Mouse (Mus musculus) midbrain, embryonic 12.5 days (tissue): ENCODE measurements at regions not wholly inside any gene's neighbourhood (a gene's known extent, or its start where the extent isn't known, plus 50 kb on each side); places are given as distances from the start of the nearest gene placed in this dataset.
A peak's percentile ranks its signal among the peaks of the same experiment; 100 is the strongest.

ENCODE experiments used
- ATAC-seq: fragments of 200-750 bp; cut with Nextera tagmentation; 2 replicates; pipeline ENCODE4 v1.8.0; 2017; ENCODE audit warnings: low read depth, moderate TSS enrichment, moderate library complexity; ENCODE audit not compliant: low FRiP score
- H3K27ac ChIP-seq: fragments of 300-500 bp; sonication (generic); replicated peaks from 2 replicates; pipeline ENCODE4 v1.5.1; 2016; ENCODE audit warnings: mild to moderate bottlenecking
- H3K27me3 ChIP-seq: fragments of 300-500 bp; sonication (generic); 2 replicates; pipeline ENCODE4 v1.6.1; 2016; ENCODE audit warnings: mild to moderate bottlenecking
- H3K36me3 ChIP-seq: fragments of 300-500 bp; sonication (generic); 2 replicates; pipeline ENCODE4 v1.6.1; 2016
- H3K4me1 ChIP-seq: fragments of 300-500 bp; sonication (generic); 2 replicates; pipeline ENCODE4 v1.6.1; 2016
- H3K4me2 ChIP-seq: fragments of 300-500 bp; sonication (generic); replicated peaks from 2 replicates; pipeline ENCODE4 v1.6.1; 2016; ENCODE audit warnings: mild to moderate bottlenecking, moderate library complexity
- H3K4me3 ChIP-seq: fragments of 300-500 bp; sonication (generic); 2 replicates; pipeline ENCODE4 v1.5.1; 2016; ENCODE audit warnings: mild to moderate bottlenecking
- H3K9ac ChIP-seq: fragments of 300-500 bp; sonication (generic); replicated peaks from 2 replicates; pipeline ENCODE4 v1.6.1; 2016; ENCODE audit warnings: mild to moderate bottlenecking, moderate library complexity
- H3K9me3 ChIP-seq: fragments of 300-500 bp; sonication (generic); 2 replicates; pipeline ENCODE4 v1.6.1; 2016; ENCODE audit warnings: mild to moderate bottlenecking
- WGBS: fragments of 180-500 bp; shearing (Covaris S2); methylation state at CpG from one replicate; pipeline ENCODE4 v1.1.7; 2016; 5-methylcytosine and 5-hydroxymethylcytosine counted together

GRCm38 (mm10) chr1:57083540-57084083 is 105.2 kb upstream of the Satb2 start:
- ATAC-seq = peak; percentile 31; the same call in 1 of the 2 replicates
- H3K27ac ChIP-seq = no peak overlapping the region

GRCm38 (mm10) chr1:57095361-57096247 is 117.2 kb upstream of the Satb2 start:
- Histone ChIP-seq H3K4me2 (no peak overlapping the region), H3K27ac (no peak overlapping the region), H3K9ac (no peak overlapping the region), H3K9me3 (no peaks in the 10 kb centered on the region), H3K4me1 (no peaks in the 10 kb centered on the region), H3K36me3 (no peaks in the 10 kb centered on the region), H3K27me3 (no peaks in the 10 kb centered on the region), H3K4me3 (no peak overlapping the region)
- ATAC-seq = peak; percentile 19; the same call in 1 of the 2 replicates
- 69% methylated on average over 18 of the region's 18 CpGs for WGBS

More at GRCm38 (mm10) chr1:57083540-57084083, 105.2 kb upstream of the Satb2 start:
- H3K36me3 ChIP-seq = no peaks in the 10 kb centered on the region
- WGBS = 87% methylated on average over 6 of the region's 6 CpGs
- H3K9me3 ChIP-seq = no peaks in the 10 kb centered on the region
- H3K27me3 ChIP-seq = peaks cover 22% of the 10 kb centered on the region
- H3K4me2 ChIP-seq = peak overlapping the region; percentile 38
- no peak overlapping the region for H3K9ac ChIP-seq
- peaks cover 12% of the 10 kb centered on the region for H3K4me1 ChIP-seq
- no peak overlapping the region for H3K4me3 ChIP-seq

DNA sequence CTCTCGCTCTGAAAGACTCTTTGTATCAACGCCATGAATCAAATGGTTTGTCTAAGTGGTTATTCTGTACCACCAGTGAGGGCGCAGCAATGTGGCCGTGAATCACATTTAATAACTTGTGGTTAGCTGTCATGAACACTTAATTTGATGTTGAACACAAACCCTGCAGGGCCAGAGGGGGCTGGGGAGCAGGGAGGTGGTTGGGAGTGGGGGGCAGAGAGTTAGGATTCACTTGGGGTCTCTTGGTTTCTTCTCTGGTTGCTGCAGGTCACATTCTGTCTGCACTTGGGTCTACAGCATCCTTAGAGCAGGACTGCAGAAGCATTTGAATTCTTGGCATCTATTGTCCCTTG is 117.8 kb upstream of the Satb2 start:
- H3K9me3 ChIP-seq = no peaks in the 10 kb centered on the region
- H3K36me3 ChIP-seq = no peaks in the 10 kb centered on the region
- no peak overlapping the region for H3K4me3 ChIP-seq
- 82% methylated on average over 4 of the region's 4 CpGs for WGBS
- H3K4me1 ChIP-seq = no peaks in the 10 kb centered on the region
- no peak overlapping the region for H3K4me2 ChIP-seq
- no peak overlapping the region for H3K9ac ChIP-seq
- H3K27ac ChIP-seq = no peak overlapping the region
- H3K27me3 ChIP-seq = no peaks in the 10 kb centered on the region
- no peak for ATAC-seq

- Histone ChIP-seq H3K4me1 (no peaks in the 10 kb centered on the region), H3K36me3 (no peaks in the 10 kb centered on the region), H3K4me3 (no peak overlapping the region), H3K9me3 (no peaks in the 10 kb centered on the region), H3K4me2 (no peak overlapping the region), H3K9ac (no peak overlapping the region), H3K27ac (no peak overlapping the region), H3K27me3 (no peaks in the 10 kb centered on the region)
- 78% methylated on average over 8 of the region's 8 CpGs for WGBS
- ATAC-seq = no peak; the same call in 1 of the 2 replicates
Observed at GRCm38 (mm10) chr1:57096740-57097139, 118.3 kb upstream of the Satb2 start.

GRCm38 (mm10) chr1:57100614-57101013 is 122.2 kb upstream of the Satb2 start:
- no peaks in the 10 kb centered on the region for H3K27me3 ChIP-seq
- H3K4me2 ChIP-seq = no peak overlapping the region
- ATAC-seq = no peak
- H3K27ac ChIP-seq = no peak overlapping the region
- WGBS = 73% methylated on average over 2 of the region's 2 CpGs
- no peak overlapping the region for H3K4me3 ChIP-seq
- H3K9ac ChIP-seq = no peak overlapping the region
- H3K4me1 ChIP-seq = no peaks in the 10 kb centered on the region
- H3K9me3 ChIP-seq = no peaks in the 10 kb centered on the region
- H3K36me3 ChIP-seq = no peaks in the 10 kb centered on the region

DNA sequence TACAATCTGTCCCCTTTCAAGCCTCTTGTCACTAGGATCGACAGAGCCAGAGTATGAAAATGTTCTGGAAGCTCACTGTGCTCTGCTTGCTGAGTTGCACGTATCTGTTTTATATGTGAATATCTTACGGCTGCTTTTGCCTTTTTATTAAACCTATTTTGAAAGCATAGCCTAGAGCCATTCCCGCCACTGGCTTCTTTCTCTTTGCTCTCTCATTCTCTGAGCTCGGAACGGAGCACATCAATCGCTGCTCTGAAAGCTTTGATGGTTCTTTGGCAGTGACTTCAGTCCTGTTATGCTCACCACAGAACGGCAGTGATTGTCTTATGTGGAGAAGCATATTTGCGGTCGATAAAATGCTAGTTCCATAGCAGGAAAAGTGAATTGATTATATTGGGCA is 128.9 kb upstream of the Satb2 start:
- Histone ChIP-seq H3K27ac (no peak overlapping the region), H3K36me3 (no peaks in the 10 kb centered on the region), H3K9ac (no peak overlapping the region), H3K4me3 (no peak overlapping the region), H3K9me3 (no peaks in the 10 kb centered on the region), H3K27me3 (no peaks in the 10 kb centered on the region), H3K4me2 (no peak overlapping the region), H3K4me1 (no peaks in the 10 kb centered on the region)
- ATAC-seq = no peak
- WGBS = 80% methylated on average over 10 of the region's 10 CpGs

- H3K4me1 ChIP-seq = no peaks in the 10 kb centered on the region
- 85% methylated on average over 2 of the region's 2 CpGs for WGBS
- no peaks in the 10 kb centered on the region for H3K36me3 ChIP-seq
- H3K4me2 ChIP-seq = no peak overlapping the region
- H3K9me3 ChIP-seq = no peaks in the 10 kb centered on the region
- H3K27me3 ChIP-seq = no peaks in the 10 kb centered on the region
- no peak overlapping the region for H3K27ac ChIP-seq
- H3K9ac ChIP-seq = no peak overlapping the region
- no peak overlapping the region for H3K4me3 ChIP-seq
- ATAC-seq = no peak
Observed at GRCm38 (mm10) chr1:57120678-57121077, 142.2 kb upstream of the Satb2 start.

DNA sequence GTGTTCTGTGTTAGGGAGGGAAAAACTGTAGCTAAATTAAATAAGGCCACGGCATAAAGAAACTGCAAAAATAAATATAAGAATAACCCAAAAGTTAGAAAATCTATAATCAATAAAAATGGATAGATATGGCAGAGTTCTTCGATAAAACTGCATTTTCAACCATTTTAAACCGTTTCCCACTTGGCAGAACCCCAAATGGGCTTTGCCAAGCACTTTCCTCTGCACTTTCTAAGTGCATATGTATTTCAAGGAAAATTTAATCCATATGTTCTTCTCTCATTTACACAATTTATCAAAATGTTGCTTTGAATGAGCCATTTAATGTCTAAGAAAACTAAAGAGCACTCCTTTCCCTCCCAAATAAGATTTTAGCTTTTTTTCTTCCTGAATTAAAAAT is 165.7 kb upstream of the Satb2 start:
- H3K27ac ChIP-seq = no peak overlapping the region
- H3K9me3 ChIP-seq = no peaks in the 10 kb centered on the region
- no peak overlapping the region for H3K9ac ChIP-seq
- H3K36me3 ChIP-seq = no peaks in the 10 kb centered on the region
- no peak overlapping the region for H3K4me3 ChIP-seq
- no peaks in the 10 kb centered on the region for H3K4me1 ChIP-seq
- no peak for ATAC-seq
- no peak overlapping the region for H3K4me2 ChIP-seq
- WGBS = 82% methylated on average over 3 of the region's 3 CpGs
- H3K27me3 ChIP-seq = no peaks in the 10 kb centered on the region

DNA sequence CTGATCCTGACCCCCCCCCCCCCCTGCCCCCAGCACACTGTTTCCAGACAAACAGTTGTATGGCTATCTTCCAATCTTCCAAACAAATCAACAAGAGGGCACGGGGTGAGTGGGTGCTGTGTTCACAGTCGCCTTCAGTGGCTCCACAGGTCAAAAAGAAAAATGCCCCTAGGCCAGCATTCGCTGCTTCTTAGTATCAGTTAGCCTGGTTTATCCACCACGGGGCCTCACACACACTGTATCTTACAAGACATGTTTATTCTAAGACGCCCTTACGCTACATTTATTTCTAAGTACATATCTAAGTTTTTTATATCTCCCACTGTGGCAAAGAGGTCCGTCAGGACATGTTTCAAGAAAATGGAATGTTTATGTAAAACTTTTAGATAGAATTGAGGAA is 177.4 kb upstream of the Satb2 start:
- no peaks in the 10 kb centered on the region for H3K36me3 ChIP-seq
- H3K9ac ChIP-seq = no peak overlapping the region
- no peaks in the 10 kb centered on the region for H3K9me3 ChIP-seq
- H3K27ac ChIP-seq = no peak overlapping the region
- no peaks in the 10 kb centered on the region for H3K27me3 ChIP-seq
- WGBS = 90% methylated on average over 7 of the region's 7 CpGs
- no peak for ATAC-seq
- H3K4me1 ChIP-seq = no peaks in the 10 kb centered on the region; the same call in 1 of the 2 replicates
- no peak overlapping the region for H3K4me2 ChIP-seq
- no peak overlapping the region for H3K4me3 ChIP-seq

DNA sequence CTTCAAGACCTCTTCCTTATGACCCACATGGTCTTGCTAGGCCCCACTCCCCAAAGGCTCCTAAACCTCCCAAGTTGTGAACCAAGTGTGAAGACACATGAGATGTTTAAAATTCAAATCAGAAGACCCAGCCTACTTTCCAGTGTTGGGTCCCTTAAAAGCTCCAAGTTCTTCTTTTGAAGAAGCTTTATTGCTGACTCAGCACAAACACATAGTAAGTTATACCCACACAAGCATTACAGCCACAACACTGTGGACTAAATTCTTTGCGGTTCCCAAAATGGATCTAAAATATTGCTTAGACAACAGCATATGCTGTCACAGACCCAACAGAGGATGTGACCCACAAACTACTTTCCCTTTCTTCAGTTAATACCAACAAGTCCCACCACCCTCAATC is 186.0 kb upstream of the Satb2 start:
- 93% methylated on average over 1 of the region's 1 CpGs for WGBS
- Histone ChIP-seq H3K9me3 (no peaks in the 10 kb centered on the region), H3K4me2 (no peak overlapping the region), H3K4me3 (no peak overlapping the region), H3K36me3 (no peaks in the 10 kb centered on the region), H3K27me3 (no peaks in the 10 kb centered on the region), H3K27ac (no peak overlapping the region), H3K9ac (no peak overlapping the region), H3K4me1 (no peaks in the 10 kb centered on the region)
- no peak for ATAC-seq

- H3K4me3 ChIP-seq = no peak overlapping the region
- H3K27ac ChIP-seq = no peak overlapping the region
- WGBS = 78% methylated on average over 10 of the region's 10 CpGs
- no peak overlapping the region for H3K4me2 ChIP-seq
- H3K9ac ChIP-seq = no peak overlapping the region
- no peaks in the 10 kb centered on the region for H3K9me3 ChIP-seq
- no peaks in the 10 kb centered on the region for H3K36me3 ChIP-seq
- H3K4me1 ChIP-seq = 0 out of 2 replicates have a peak, but pooled peaks cover 4% of the 10 kb centered on the region
- H3K27me3 ChIP-seq = no peaks in the 10 kb centered on the region
- peak; percentile 70; the same call in 1 of the 2 replicates for ATAC-seq
Observed at GRCm38 (mm10) chr1:57174289-57174890, 195.9 kb upstream of the Satb2 start.

GRCm38 (mm10) chr1:57188796-57189319 is 188.6 kb upstream of the 1700066M21Rik start:
- no peak for ATAC-seq
- Histone ChIP-seq H3K9ac (no peak overlapping the region), H3K4me2 (no peak overlapping the region), H3K27me3 (no peaks in the 10 kb centered on the region), H3K36me3 (no peaks in the 10 kb centered on the region), H3K4me3 (no peak overlapping the region), H3K4me1 (no peaks in the 10 kb centered on the region), H3K27ac (no peak overlapping the region), H3K9me3 (no peaks in the 10 kb centered on the region)
- 88% methylated on average over 5 of the region's 5 CpGs for WGBS
